Mouse (Mus musculus) kidney, adult 2 months (tissue): ENCODE results near the gene Hivep2.

Source experiments
- CTCF ChIP-seq: fragments of 200-500 bp; conservative IDR thresholded peaks from 2 replicates; pipeline ENCODE4 v1.5.1; 2011; ENCODE audit warnings: low read depth, mild to moderate bottlenecking, control low read depth, low read length, moderate library complexity, mixed read lengths; ENCODE audit not compliant: insufficient read depth, insufficient read length
- POLR2A ChIP-seq: fragments of 200-500 bp; IDR thresholded peaks from one replicate; pipeline ENCODE4 v1.6.1; 2011; ENCODE audit warnings: low read depth, low read length, control low read depth

- TF ChIP-seq POLR2A = no peak
- no peak for TF ChIP-seq CTCF
Measured at GRCm38 (mm10) chr10:14017822-14018364, 52.0 kb downstream of the Hivep2 start.
